Mouse (Mus musculus) neural tube, embryonic 14.5 days (tissue): ENCODE data around the gene Fcamr. TPM values are rescaled to one million over a fixed set of nuclear protein-coding genes. Genes with fewer than 3 reads are reported as not detected.

Experiments
- ATAC-seq: fragments of 200-750 bp; cut with Nextera tagmentation; 2 replicates; pipeline ENCODE4 v1.8.0; 2017; ENCODE audit warnings: low read depth, mild to moderate bottlenecking, moderate TSS enrichment, moderate library complexity
- H3K27ac ChIP-seq: fragments of 300-500 bp; sonication (generic); 2 replicates; pipeline ENCODE4 v1.5.1; 2014; ENCODE audit warnings: low read depth, mild to moderate bottlenecking, control low read depth, low read length, moderate library complexity, mixed read lengths
- H3K27me3 ChIP-seq: fragments of 300-500 bp; sonication (generic); 2 replicates; pipeline ENCODE4 v1.6.1; 2014; ENCODE audit warnings: low read length; ENCODE audit not compliant: control insufficient read depth, insufficient read depth
- H3K36me3 ChIP-seq: fragments of 300-500 bp; sonication (generic); 2 replicates; pipeline ENCODE4 v1.6.1; 2014; ENCODE audit warnings: low read length, mixed read lengths; ENCODE audit not compliant: control insufficient read depth, insufficient read depth
- H3K4me1 ChIP-seq: fragments of 300-500 bp; sonication (generic); 2 replicates; pipeline ENCODE4 v1.6.1; 2014; ENCODE audit warnings: low read length; ENCODE audit not compliant: control insufficient read depth, insufficient read depth
- H3K4me2 ChIP-seq: fragments of 300-500 bp; sonication (generic); 2 replicates; pipeline ENCODE4 v1.6.1; 2014; ENCODE audit warnings: mild to moderate bottlenecking, low read depth, low read length, control low read depth
- H3K4me3 ChIP-seq: fragments of 300-500 bp; sonication (generic); 2 replicates; pipeline ENCODE4 v1.5.1; 2014; ENCODE audit warnings: low read depth, low read length, control low read depth, mixed read lengths
- H3K9ac ChIP-seq: fragments of 300-500 bp; sonication (generic); replicated peaks from 2 replicates; pipeline ENCODE4 v1.6.1; 2014; ENCODE audit warnings: low read depth, mild to moderate bottlenecking, control low read depth, low read length, mixed read lengths
- H3K9me3 ChIP-seq: fragments of 300-500 bp; sonication (generic); 2 replicates; pipeline ENCODE4 v1.6.1; 2016; ENCODE audit warnings: low read length; ENCODE audit not compliant: control insufficient read depth
- WGBS: fragments of 180-500 bp; shearing (Covaris S2); extraction: QIAGEN DNeasy Blood & Tissue Kit; methylation state at CpG from one replicate; pipeline ENCODE4 v1.1.7; 2014; 5-methylcytosine and 5-hydroxymethylcytosine counted together
- polyA plus RNA-seq: library from polyadenylated mRNA; unstranded; fragments of >200 nt; fragmentation: Nextera tagmentation; extraction: Ambion mirVana; gene quantifications from 2 replicates; pipeline ENCODE4 v1.2.1, GENCODE M21; 2014

Gene Fcamr
- polyA plus RNA-seq, 1 experiment from 2014 or later, result not detected

- Histone ChIP-seq H3K27me3 (no peaks in the 10 kb centered on the region), H3K36me3 (no peaks in the 10 kb centered on the region), H3K9me3 (no peaks in the 10 kb centered on the region), H3K9ac (no peak overlapping the region), H3K4me1 (no peaks in the 10 kb centered on the region), H3K4me3 (no peak overlapping the region), H3K4me2 (no peak overlapping the region), H3K27ac (no peak overlapping the region)
- no peak for ATAC-seq
- 53% methylated on average over 2 of the region's 2 CpGs for WGBS
These were observed 25.5 kb upstream of the Fcamr start for GRCm38 (mm10) chr1:130775234-130775633.

- Histone ChIP-seq H3K9ac (no peak overlapping the region), H3K9me3 (no peaks in the 10 kb centered on the region), H3K4me1 (no peaks in the 10 kb centered on the region), H3K27ac (no peak overlapping the region), H3K4me3 (no peak overlapping the region), H3K27me3 (no peaks in the 10 kb centered on the region), H3K4me2 (no peak overlapping the region), H3K36me3 (no peaks in the 10 kb centered on the region)
- ATAC-seq, result no peak
- WGBS, result 83% methylated on average over 7 of the region's 7 CpGs
These were observed 24.9 kb upstream of the Fcamr start for GRCm38 (mm10) chr1:130775691-130776331.

- ATAC-seq, result no peak
- H3K4me3 ChIP-seq, result no peak overlapping the region
- H3K27me3 ChIP-seq, result no peaks in the 10 kb centered on the region
- H3K4me2 ChIP-seq, result no peak overlapping the region
- no peaks in the 10 kb centered on the region for H3K36me3 ChIP-seq
- H3K27ac ChIP-seq, result no peak overlapping the region
- no peak overlapping the region for H3K9ac ChIP-seq
- WGBS, result 91% methylated on average over 1 of the region's 1 CpGs
- no peaks in the 10 kb centered on the region for H3K4me1 ChIP-seq
- H3K9me3 ChIP-seq, result no peaks in the 10 kb centered on the region
These were observed 24.1 kb upstream of the Fcamr start for GRCm38 (mm10) chr1:130776645-130777044.

GRCm38 (mm10) chr1:130779867-130780266 is 20.8 kb upstream of the Fcamr start:
- no peak overlapping the region for H3K27ac ChIP-seq
- no peaks in the 10 kb centered on the region for H3K9me3 ChIP-seq
- 88% methylated on average over 3 of the region's 3 CpGs for WGBS
- H3K36me3 ChIP-seq, result no peaks in the 10 kb centered on the region
- no peaks in the 10 kb centered on the region for H3K4me1 ChIP-seq
- no peak overlapping the region for H3K9ac ChIP-seq
- ATAC-seq, result no peak
- H3K4me2 ChIP-seq, result no peak overlapping the region
- H3K4me3 ChIP-seq, result no peak overlapping the region
- H3K27me3 ChIP-seq, result no peaks in the 10 kb centered on the region

GRCm38 (mm10) chr1:130784054-130784453 is 16.6 kb upstream of the Fcamr start:
- no peaks in the 10 kb centered on the region for H3K36me3 ChIP-seq
- ATAC-seq, result no peak
- no peak overlapping the region for H3K4me2 ChIP-seq
- H3K9me3 ChIP-seq, result no peaks in the 10 kb centered on the region
- H3K4me3 ChIP-seq, result no peak overlapping the region
- H3K27ac ChIP-seq, result no peak overlapping the region
- H3K9ac ChIP-seq, result no peak overlapping the region
- no peaks in the 10 kb centered on the region for H3K4me1 ChIP-seq
- H3K27me3 ChIP-seq, result no peaks in the 10 kb centered on the region
- WGBS, result 33% methylated on average over 4 of the region's 4 CpGs

GRCm38 (mm10) chr1:130787001-130787400 is 13.7 kb upstream of the Fcamr start:
- Histone ChIP-seq H3K27me3 (no peaks in the 10 kb centered on the region), H3K9ac (no peak overlapping the region), H3K27ac (no peak overlapping the region), H3K9me3 (no peaks in the 10 kb centered on the region), H3K4me1 (no peaks in the 10 kb centered on the region), H3K4me3 (no peak overlapping the region), H3K36me3 (no peaks in the 10 kb centered on the region), H3K4me2 (no peak overlapping the region)
- WGBS, result 42% methylated on average over 4 of the region's 4 CpGs
- no peak for ATAC-seq

GRCm38 (mm10) chr1:130789512-130790451 is 10.9 kb upstream of the Fcamr start:
- no peaks in the 10 kb centered on the region for H3K27me3 ChIP-seq
- whole genome bisulfite sequencing, result 56% methylated on average over 3 of the region's 3 CpGs
- no peaks in the 10 kb centered on the region for H3K36me3 ChIP-seq
- H3K9ac ChIP-seq, result no peak overlapping the region
- no peak; the same call in 1 of the 2 replicates for ATAC-seq
- H3K4me3 ChIP-seq, result no peak overlapping the region
- H3K9me3 ChIP-seq, result no peaks in the 10 kb centered on the region
- no peak overlapping the region for H3K27ac ChIP-seq
- no peaks in the 10 kb centered on the region for H3K4me1 ChIP-seq
- H3K4me2 ChIP-seq, result no peak overlapping the region

- no peaks in the 10 kb centered on the region for H3K36me3 ChIP-seq
- H3K9ac ChIP-seq, result no peak overlapping the region
- no peak overlapping the region for H3K4me2 ChIP-seq
- no peaks in the 10 kb centered on the region for H3K4me1 ChIP-seq
- no peak overlapping the region for H3K27ac ChIP-seq
- H3K27me3 ChIP-seq, result no peaks in the 10 kb centered on the region
- WGBS, result 83% methylated on average over 2 of the region's 2 CpGs
- no peak overlapping the region for H3K4me3 ChIP-seq
- no peaks in the 10 kb centered on the region for H3K9me3 ChIP-seq
- ATAC-seq, result no peak
These were observed 5.4 kb upstream of the Fcamr start for GRCm38 (mm10) chr1:130795331-130795730.
